Mouse (Mus musculus) T-helper 2 cell (primary cell): ENCODE results near the gene Ccdc137.

Experiments used
- in situ Hi-C: fragments of 300-600 bp; cut with MboI, MseI; formaldehyde crosslinking; loops from one replicate; pipeline ENCODE4 v1.15.1; 2025; ENCODE audit warnings: high pct_unique_total_duplicates

Gene Ccdc137

DNA sequence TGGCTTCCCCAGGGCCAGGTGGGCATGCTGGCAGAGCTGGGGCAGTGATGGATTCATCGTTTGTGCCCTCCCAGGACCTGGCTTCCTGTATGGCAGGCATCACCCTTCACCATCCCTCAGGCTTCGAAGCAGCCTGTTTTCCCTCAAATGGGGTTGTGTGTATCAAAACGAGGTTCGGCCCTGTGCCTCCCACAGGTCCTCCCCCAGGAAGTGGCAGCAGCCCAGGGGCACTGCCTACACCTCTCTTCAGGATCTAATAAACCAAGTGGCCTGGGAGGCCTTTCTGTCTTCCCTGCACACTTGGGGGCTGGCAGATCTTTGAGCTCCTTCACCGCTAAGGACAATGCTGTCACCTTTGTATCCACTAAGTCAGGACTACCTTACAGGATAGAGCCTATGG is 41.0 kb downstream of the Ccdc137 start:
- in situ Hi-C loops = no loop called here

DNA sequence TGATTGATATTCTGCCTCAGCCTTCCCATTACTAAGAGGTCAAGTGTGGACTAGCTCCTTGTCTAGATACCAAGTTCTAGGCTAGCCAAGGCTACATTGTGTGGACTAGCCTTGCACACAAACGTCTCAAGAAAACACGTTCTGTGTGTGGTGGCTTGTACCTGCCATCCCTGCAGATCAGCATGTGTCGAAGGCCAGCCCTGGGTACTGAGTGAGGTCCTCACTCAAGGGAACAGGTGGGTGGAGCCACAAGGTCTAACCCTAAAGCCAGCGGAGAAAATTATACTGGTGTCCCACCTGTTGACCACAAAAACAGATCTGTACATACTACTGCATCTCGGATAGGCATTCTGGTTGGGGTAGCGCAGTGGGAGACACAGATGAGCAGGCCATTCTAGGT is 42.0 kb downstream of the Ccdc137 start:
- in situ Hi-C loops = no loop called here

- in situ Hi-C loops = no loop called here
These were observed 42.4 kb downstream of the Ccdc137 start for GRCm38 (mm10) chr11:120500357-120500756.

DNA sequence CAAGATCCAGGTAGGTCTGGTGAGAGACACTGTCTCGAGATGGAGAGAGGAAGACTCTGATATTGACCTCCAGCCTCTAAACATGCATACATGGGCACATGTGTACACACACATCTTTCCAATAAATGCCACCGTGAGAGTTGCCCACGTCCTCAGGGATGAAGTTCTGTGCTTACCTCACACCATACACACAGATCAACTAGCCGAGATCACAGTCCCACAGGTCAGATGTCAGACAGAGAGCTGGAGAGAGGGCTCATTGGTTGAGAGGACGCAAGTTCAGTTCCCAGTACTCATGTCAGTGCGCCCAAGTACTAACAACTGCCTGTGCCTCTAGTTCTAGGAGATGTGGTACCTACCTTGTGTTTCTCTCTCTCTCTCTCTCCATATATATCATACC is 43.1 kb downstream of the Ccdc137 start:
- in situ Hi-C loops = no loop called here

DNA sequence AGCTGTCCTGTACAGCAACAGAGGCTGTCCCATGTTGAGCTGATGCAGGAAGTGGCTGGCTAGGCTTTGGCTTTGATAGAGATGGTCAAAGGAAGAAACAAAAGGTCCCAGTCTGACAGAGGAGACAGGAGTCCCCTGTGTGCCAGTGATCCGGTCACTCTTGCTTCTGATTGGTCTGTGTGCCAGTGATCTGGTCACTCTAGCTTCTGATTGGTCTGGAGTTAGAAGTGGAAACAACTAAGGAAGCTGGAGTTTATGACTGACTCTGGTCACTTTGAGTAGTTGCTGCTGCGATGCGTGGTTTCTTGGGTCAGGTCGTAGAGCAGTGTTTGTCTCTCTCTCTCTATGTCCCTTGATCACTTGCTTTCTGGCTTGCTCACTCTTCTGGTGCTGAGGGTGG is 43.8 kb downstream of the Ccdc137 start:
- in situ Hi-C loops = no loop called here

DNA sequence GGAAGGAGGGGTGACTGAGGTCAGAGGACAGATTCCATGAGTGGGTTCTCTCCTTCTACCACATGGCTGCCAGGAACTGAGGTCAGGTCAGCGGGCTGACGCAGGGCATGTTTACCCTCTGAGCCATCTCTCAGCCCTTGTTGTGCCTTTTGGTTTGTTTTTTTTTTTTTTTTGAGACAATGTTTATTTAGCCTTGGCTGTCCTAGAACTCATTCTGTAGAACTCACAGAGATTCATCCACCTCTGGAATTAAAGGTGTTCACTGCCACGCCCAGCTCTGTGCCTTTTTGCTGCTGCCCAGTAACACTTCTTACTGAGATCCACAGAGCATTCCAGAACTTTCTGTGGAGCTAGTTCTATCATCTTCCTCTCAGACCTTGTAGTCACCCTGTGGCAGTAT is 47.7 kb downstream of the Ccdc137 start:
- in situ Hi-C loops = no loop called here

GRCm38 (mm10) chr11:120506899-120507298 is 49.0 kb downstream of the Ccdc137 start:
- in situ Hi-C loops = no loop called here

DNA sequence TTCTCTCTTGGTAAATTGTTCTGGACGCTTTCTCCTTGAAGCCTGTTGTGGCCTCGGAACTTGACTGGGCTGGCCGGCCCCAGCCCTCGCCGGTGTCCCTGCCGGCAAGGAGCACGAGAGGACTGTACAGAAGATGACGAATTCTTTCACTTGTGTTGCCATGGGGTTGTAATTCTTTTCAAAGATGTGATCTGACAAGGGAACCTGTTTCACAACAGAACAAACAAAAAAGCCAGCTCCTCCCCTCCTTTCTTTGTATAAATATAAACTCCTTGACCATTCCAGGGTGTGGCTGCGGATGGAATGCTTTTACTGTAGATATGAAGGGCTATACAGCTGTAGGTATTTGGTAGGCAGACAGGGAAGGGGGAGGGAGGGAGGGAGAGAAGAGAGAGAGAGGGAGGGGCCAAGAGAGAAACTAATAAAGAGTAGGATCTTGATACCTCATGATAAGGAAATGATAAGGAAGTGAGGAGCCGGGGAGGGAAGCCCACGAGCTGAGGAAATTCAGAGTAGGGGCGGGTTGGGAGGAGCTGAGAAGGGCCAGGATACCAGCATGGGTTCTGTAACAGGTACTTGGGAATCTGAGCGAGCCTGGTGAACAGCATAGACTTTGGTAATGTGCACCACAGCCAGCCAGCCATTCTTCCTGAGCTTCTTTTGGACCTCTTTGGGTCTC is 49.8 kb downstream of the Ccdc137 start:
- in situ Hi-C loops = no loop called here

GRCm38 (mm10) chr11:120508290-120508870 is 50.5 kb downstream of the Ccdc137 start:
- in situ Hi-C loops = no loop called here

GRCm38 (mm10) chr11:120509940-120510339 is 52.0 kb downstream of the Ccdc137 start:
- in situ Hi-C loops = loop anchor here (5.0 kb wide), 1 partner anchor 52 kb away; no protein-coding TSS in a partner anchor

- in situ Hi-C loops = loop anchor here (5.0 kb wide), 1 partner anchor 52 kb away; no protein-coding TSS in a partner anchor
These were observed 52.6 kb downstream of the Ccdc137 start for GRCm38 (mm10) chr11:120510375-120511030.

DNA sequence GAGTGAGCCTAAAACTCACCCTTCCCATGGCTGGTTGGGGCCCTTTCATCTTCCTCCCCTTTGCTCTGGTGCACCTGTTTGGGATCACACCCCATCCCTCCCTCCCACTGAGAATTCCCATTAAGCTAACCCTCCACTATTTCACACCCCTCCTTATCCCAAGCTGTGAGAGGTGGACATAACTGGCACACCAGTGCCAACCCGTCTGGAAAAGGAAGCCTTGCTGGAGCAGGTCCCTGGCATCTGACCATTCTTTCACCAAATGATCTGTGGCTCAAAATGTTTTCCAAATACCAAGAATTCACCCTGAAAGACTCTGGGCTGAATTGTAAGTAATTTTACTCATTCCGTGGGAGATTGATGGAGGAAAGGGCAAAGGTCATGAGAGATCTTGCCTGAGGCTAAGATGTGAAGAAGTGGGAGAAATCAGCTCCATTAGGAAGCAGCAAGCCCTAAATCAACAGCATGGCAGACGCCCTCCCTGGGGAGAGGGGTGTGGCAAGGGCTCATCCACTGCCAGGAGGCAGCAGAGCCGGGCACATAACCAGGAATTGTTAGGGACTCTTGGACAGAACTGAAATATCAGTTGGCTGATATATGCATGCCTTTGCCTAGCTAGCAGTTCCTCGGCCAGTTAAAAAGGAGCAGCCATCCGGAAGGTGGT is 55.0 kb downstream of the Ccdc137 start:
- in situ Hi-C loops = loop anchor here (5.0 kb wide), 1 partner anchor 49 kb away; no protein-coding TSS in a partner anchor
